Mouse (Mus musculus) midbrain, embryonic 11.5 days (tissue): ENCODE data around the gene Plgrkt. TPM values are rescaled to one million over a fixed set of nuclear protein-coding genes. Genes with fewer than 3 reads are reported as not detected.
A peak's percentile ranks its signal among the peaks of the same experiment; 100 is the strongest.

ENCODE experiments used
- ATAC-seq: fragments of 200-750 bp; cut with Nextera tagmentation; 2 replicates; pipeline ENCODE4 v1.8.0; 2017; ENCODE audit warnings: moderate TSS enrichment, moderate library complexity; ENCODE audit not compliant: low FRiP score
- DNase-seq: peaks from one replicate; pipeline ENCODE4 v3.0.0; 2015; ENCODE audit warnings: low spot score; ENCODE audit errors: missing footprints
- H3K27ac ChIP-seq: fragments of 300-500 bp; sonication (generic); 2 replicates; pipeline ENCODE4 v1.5.1; 2014; ENCODE audit warnings: low read depth, low read length
- H3K27me3 ChIP-seq: fragments of 300-500 bp; sonication (generic); 2 replicates; pipeline ENCODE4 v1.6.1; 2014; ENCODE audit warnings: mild to moderate bottlenecking, low read length, moderate library complexity, mixed read lengths; ENCODE audit not compliant: control insufficient read depth, insufficient read depth
- H3K36me3 ChIP-seq: fragments of 300-500 bp; sonication (generic); 2 replicates; pipeline ENCODE4 v1.6.1; 2014; ENCODE audit warnings: mild to moderate bottlenecking, low read length, moderate library complexity, mixed read lengths; ENCODE audit not compliant: control insufficient read depth, insufficient read depth
- H3K4me1 ChIP-seq: fragments of 300-500 bp; sonication (generic); 2 replicates; pipeline ENCODE4 v1.6.1; 2014; ENCODE audit warnings: low read length; ENCODE audit not compliant: control insufficient read depth, insufficient read depth
- H3K4me2 ChIP-seq: fragments of 300-500 bp; sonication (generic); 2 replicates; pipeline ENCODE4 v1.6.1; 2014; ENCODE audit warnings: mild to moderate bottlenecking, moderate library complexity
- H3K4me3 ChIP-seq: fragments of 300-500 bp; sonication (generic); 2 replicates; pipeline ENCODE4 v1.5.1; 2014; ENCODE audit warnings: low read depth, low read length
- H3K9ac ChIP-seq: fragments of 300-500 bp; sonication (generic); 2 replicates; pipeline ENCODE4 v1.6.1; 2014; ENCODE audit warnings: low read length
- H3K9me3 ChIP-seq: fragments of 300-500 bp; sonication (generic); 2 replicates; pipeline ENCODE4 v1.6.1; 2016; ENCODE audit warnings: low read length; ENCODE audit not compliant: control insufficient read depth
- WGBS: fragments of 180-500 bp; shearing (Covaris S2); extraction: QIAGEN DNeasy Blood & Tissue Kit; methylation state at CpG from one replicate; pipeline ENCODE4 v1.1.7; 2014; 5-methylcytosine and 5-hydroxymethylcytosine counted together
- polyA plus RNA-seq: library from polyadenylated mRNA; unstranded; fragments of >200 nt; fragmentation: Nextera tagmentation; extraction: Ambion mirVana; gene quantifications from 2 replicates; pipeline ENCODE4 v1.2.1, GENCODE M21; 2014

Plgrkt gene
- polyA plus RNA-seq, 1 experiment from 2014 or later = 60.4 TPM

DNA sequence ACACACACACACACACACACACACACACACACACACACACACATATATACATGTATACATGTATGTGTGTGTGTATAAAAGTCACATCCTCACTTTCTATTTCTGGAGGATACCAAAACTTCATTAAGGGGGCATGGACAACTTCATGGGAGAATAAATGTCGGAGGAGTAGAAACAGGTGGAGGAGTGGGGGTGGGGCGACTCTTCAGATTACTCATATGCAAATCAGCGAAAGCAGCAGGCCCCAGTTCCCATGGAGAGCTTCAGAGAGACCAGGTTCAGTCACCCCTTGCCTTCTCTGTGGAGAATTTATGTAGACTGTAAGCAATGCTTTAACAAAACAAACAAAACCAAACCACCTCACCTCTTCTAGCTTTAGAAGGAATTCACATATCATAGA, 2.1 kb downstream of the Plgrkt start:
- whole genome bisulfite sequencing = 12% methylated on average over 3 of the region's 3 CpGs
- Histone ChIP-seq H3K9me3 (no peaks in the 10 kb centered on the region), H3K27ac (no peak overlapping the region), H3K4me3 (no peak overlapping the region), H3K4me1 (peaks cover 6% of the 10 kb centered on the region; the same call in 1 of the 2 replicates), H3K4me2 (no peak overlapping the region), H3K9ac (no peak overlapping the region), H3K36me3 (no peaks in the 10 kb centered on the region), H3K27me3 (no peaks in the 10 kb centered on the region; the same call in 1 of the 2 replicates)
- DNase-seq (peak; percentile 51), ATAC-seq (no peak)

DNA sequence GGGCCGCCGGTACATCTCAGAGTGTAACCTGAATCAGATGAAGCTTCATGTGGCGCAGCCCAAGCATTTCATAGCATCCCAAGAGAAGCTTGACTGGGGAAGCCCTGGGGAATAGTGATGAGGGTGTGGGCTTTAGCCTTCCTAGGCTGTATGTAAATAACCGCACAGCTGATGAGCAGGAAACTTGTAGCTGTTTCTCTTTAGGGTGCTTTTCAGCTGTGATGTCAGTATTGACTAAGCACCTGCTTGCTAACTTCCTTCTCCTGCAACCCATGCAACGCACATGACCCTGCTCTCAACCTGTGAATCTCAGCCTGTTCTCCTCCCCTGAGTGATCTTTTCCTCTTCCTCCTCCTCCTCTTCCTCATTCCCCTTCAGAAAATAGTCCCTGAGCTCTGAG, 3.1 kb downstream of the Plgrkt start:
- H3K4me1 ChIP-seq = peaks cover 6% of the 10 kb centered on the region; the same call in 1 of the 2 replicates
- no peak overlapping the region for H3K27ac ChIP-seq
- no peaks in the 10 kb centered on the region for H3K36me3 ChIP-seq
- WGBS = 77% methylated on average over 5 of the region's 5 CpGs
- no peaks in the 10 kb centered on the region; the same call in 1 of the 2 replicates for H3K27me3 ChIP-seq
- peak; percentile 60 for DNase-seq
- no peak for ATAC-seq
- H3K9ac ChIP-seq = no peak overlapping the region
- H3K4me2 ChIP-seq = no peak overlapping the region
- H3K4me3 ChIP-seq = no peak overlapping the region
- no peaks in the 10 kb centered on the region for H3K9me3 ChIP-seq

DNA sequence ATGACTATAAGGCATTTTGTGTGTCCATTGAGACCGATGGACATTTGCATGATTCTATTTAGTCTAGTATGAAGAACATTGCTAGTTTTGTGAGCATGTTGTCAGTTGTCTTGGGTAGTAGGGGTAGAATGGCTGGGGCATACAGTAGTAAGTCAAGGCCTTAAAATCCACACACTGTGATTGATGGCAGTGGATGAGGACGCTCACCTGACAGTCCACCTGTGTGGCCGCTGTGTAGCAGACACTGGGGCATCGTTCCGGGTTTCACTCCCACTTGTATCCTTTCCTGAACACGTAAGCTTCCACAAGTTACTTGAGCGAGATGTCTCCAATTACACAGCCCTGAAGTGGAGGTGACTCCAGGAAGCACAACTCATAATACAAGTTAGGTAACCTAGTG, 3.6 kb downstream of the Plgrkt start:
- no peak overlapping the region for H3K27ac ChIP-seq
- ATAC-seq = no peak
- no peak overlapping the region for H3K4me3 ChIP-seq
- 89% methylated on average over 7 of the region's 7 CpGs for WGBS
- DNase-seq = peak; percentile 53
- H3K36me3 ChIP-seq = no peaks in the 10 kb centered on the region
- H3K4me2 ChIP-seq = no peak overlapping the region
- H3K4me1 ChIP-seq = peaks cover 6% of the 10 kb centered on the region; the same call in 1 of the 2 replicates
- no peak overlapping the region for H3K9ac ChIP-seq
- H3K27me3 ChIP-seq = no peaks in the 10 kb centered on the region; the same call in 1 of the 2 replicates
- no peaks in the 10 kb centered on the region for H3K9me3 ChIP-seq

DNA sequence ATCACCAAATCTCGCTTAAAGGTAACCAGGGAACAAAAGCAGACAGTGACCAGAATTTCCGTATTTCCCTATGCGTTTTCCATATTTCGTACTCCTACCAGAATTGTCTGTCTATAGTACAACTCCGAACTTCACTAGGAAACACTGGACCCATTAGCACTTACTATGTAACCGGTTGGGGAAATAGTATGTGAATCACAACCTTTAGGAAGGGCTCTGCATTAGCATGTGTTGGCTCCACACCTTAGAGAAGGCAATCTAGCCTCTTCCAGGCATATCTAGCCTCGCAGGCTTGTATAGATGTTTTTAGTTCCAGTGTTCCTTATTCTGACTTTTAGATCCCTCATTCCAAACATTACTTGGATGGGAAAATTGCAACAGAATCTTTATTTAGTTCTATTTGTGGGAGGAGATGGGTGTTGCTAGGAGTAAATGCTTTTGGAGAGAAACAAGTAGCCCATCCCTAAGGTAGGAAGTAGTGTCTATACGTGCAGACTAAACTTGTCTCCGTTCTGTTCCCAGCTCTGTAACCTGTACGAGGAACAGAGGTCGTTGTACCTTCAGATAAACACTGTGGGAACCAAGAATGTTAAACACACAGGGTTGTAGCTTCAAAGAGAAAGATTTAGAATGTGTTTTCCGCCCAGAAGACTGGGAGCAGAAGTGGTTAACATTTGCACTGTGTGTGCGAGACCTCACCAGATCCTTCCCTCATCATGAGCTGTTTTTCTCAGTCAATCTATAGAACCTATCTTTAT, 4.8 kb downstream of the Plgrkt start:
- ATAC-seq (no peak), DNase-seq (no peak)
- H3K4me2 ChIP-seq = peak overlapping the region; percentile 78
- H3K4me1 ChIP-seq = peaks cover 6% of the 10 kb centered on the region; the same call in 1 of the 2 replicates
- peak overlapping the region; percentile 59 for H3K4me3 ChIP-seq
- no peak overlapping the region for H3K27ac ChIP-seq
- no peaks in the 10 kb centered on the region; the same call in 1 of the 2 replicates for H3K27me3 ChIP-seq
- 48% methylated on average over 13 of the region's 13 CpGs for WGBS
- peak overlapping the region; percentile 57 for H3K9ac ChIP-seq
- no peaks in the 10 kb centered on the region for H3K9me3 ChIP-seq
- no peaks in the 10 kb centered on the region for H3K36me3 ChIP-seq

DNA sequence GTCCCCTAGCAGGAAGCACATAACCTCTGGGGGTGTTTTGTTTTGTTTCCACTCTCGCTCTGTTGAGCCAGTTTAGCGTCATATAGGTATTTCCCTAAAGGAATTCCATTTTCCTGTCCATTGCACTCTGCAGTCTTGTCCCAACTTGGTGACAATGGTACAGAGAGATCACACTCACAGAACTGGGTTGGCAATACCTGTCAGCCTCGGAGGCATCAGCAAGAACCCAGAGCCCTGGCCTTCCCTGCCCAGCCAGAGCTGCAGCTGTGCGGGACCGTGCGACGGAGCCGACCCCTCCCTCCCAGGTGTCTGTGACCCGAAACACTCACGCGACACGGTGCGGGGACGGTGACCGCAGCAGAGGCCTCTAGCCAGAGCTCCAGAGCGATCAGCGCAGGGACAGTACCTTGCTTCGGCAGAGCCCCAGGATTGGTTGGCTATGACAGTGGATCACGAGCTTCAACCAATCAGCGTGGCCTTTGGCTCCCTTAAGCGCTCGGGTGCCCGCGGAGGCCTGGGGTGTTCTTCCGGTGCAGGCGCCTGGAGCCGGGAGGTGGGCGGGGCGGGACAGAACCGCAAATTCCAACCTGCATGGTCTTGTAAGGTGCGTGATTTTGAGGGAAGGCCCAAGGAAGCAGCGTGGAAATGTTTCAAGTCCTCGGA, 5.6 kb downstream of the Plgrkt start:
- Histone ChIP-seq H3K27me3 (no peaks in the 10 kb centered on the region; the same call in 1 of the 2 replicates), H3K4me1 (peaks cover 6% of the 10 kb centered on the region; the same call in 1 of the 2 replicates), H3K4me2 (peak overlapping the region; percentile 78), H3K9ac (peak overlapping the region; percentile 77), H3K36me3 (no peaks in the 10 kb centered on the region), H3K27ac (no peak overlapping the region), H3K9me3 (no peaks in the 10 kb centered on the region), H3K4me3 (peak overlapping the region; percentile 59)
- ATAC-seq (peak; percentile 100), DNase-seq (peak; percentile 96)
- 2% methylated on average over 33 of the region's 33 CpGs for WGBS

DNA sequence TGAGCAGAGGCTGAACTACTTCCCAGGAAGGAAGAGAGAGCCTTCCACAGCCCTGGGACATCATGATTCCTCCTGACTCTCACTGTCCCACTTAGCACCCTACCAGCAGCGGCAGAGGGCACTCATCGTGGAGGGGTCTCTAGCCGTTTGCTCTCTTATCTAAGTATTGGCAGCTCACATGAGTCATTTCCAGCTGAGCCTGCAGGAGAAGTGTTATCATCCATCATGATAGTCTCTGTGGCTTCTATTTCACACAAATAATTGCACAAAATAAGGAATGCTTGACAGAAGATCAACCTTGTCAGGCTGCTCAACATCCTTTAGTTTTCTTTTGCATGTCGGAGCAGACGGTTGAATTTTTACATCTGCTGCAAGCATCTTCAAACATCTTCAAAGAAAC, 6.9 kb downstream of the Plgrkt start:
- 82% methylated on average over 5 of the region's 5 CpGs for WGBS
- H3K4me1 ChIP-seq = peaks cover 6% of the 10 kb centered on the region; the same call in 1 of the 2 replicates
- no peak overlapping the region for H3K27ac ChIP-seq
- DNase-seq (peak; percentile 51), ATAC-seq (no peak)
- no peak overlapping the region for H3K4me2 ChIP-seq
- no peaks in the 10 kb centered on the region for H3K9me3 ChIP-seq
- no peaks in the 10 kb centered on the region for H3K36me3 ChIP-seq
- no peaks in the 10 kb centered on the region; the same call in 1 of the 2 replicates for H3K27me3 ChIP-seq
- H3K4me3 ChIP-seq = no peak overlapping the region
- H3K9ac ChIP-seq = no peak overlapping the region

DNA sequence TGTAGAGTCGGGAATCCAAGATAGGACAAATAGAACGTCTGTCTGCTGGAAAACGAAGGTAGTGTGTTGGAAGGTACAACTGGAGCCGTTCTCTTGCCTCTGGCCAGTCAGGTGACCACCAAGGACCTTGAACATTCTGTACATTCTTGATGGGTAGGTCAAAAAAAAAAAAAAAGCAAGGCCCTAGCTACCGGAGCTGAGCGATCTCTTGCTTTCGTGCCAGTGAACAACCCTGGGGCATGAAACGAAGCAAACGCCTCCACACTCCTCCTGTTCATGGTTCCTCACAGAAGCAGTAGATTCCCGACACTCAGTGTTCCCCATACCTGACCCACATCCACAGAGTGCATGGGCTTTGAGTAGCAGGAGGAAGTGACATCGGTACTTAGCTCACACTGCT, 10.9 kb downstream of the Plgrkt start:
- DNase-seq (no peak), ATAC-seq (no peak)
- 88% methylated on average over 11 of the region's 11 CpGs for WGBS

DNA sequence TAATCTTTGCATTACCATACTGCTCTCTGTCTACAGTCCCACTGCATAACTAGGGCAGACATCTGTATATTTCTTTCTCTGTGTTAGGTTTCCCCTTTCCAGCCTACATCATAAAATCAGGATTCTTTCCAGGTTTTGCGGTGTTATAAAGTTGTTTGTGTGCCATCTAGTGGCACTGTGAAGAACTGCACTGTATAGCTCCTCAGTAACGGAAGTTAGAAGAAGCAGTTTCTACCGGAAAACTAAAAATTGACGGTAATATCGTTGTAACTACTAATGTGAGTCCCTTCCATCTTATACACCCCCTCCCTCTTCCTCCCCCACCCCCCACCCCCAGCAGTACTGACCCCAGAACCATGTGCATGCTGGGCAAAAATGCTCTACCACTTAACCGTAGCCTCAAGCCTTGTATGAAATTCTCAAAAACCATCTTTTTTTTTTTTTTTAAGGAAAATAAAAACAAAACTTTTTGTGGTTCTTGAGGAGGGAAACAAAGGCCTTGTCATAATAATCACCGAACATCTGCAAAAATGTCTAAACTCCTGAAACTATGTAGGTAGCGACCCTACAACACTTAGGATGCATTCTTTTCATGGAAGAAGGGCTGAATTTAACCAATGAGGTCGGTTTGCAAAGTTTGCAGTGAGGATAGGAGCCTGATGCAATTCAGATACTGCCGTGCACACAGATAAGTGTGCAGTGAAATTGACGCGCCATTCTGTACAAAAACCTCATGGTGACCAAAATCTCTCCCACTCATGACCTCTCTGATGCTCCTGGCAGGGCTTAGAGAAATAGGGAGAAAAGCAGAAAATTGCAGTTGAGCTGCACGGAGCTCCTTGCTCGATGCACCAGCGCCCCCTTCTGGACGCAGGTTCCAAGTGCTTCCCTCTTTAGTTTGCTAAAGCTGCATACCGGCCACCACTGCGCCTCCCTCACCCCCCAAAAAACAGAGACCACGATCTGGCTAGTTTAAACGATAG, 12.0 kb downstream of the Plgrkt start:
- peak; percentile 98 for DNase-seq
- no peaks in the 10 kb centered on the region for H3K36me3 ChIP-seq
- no peak overlapping the region for H3K27ac ChIP-seq
- H3K4me1 ChIP-seq = peaks cover 3% of the 10 kb centered on the region; the same call in 1 of the 2 replicates
- H3K9ac ChIP-seq = peak overlapping the region; percentile 32; the same call in 1 of the 2 replicates
- peak overlapping the region; percentile 23; the same call in 1 of the 2 replicates for H3K4me3 ChIP-seq
- no peaks in the 10 kb centered on the region for H3K27me3 ChIP-seq
- peak overlapping the region; percentile 59 for H3K4me2 ChIP-seq
- H3K9me3 ChIP-seq = no peaks in the 10 kb centered on the region
- 3% methylated on average over 20 of the region's 20 CpGs for WGBS
- ATAC-seq = peak; percentile 62; the same call in 1 of the 2 replicates

More for the DNA sequence above, 10.9 kb downstream of the Plgrkt start:
- no peaks in the 10 kb centered on the region for H3K27me3 ChIP-seq
- H3K9ac ChIP-seq = no peak overlapping the region
- H3K27ac ChIP-seq = no peak overlapping the region
- peaks cover 3% of the 10 kb centered on the region; the same call in 1 of the 2 replicates for H3K4me1 ChIP-seq
- no peaks in the 10 kb centered on the region for H3K36me3 ChIP-seq
- H3K9me3 ChIP-seq = no peaks in the 10 kb centered on the region
- H3K4me2 ChIP-seq = no peak overlapping the region
- H3K4me3 ChIP-seq = no peak overlapping the region
